Mouse (Mus musculus) G1E (cell line): ENCODE measurements around the gene Lrrc75a. TPM values are rescaled to one million over a fixed set of nuclear protein-coding genes. Genes with fewer than 3 reads are reported as not detected.

Experiments
- ATAC-seq: 2 replicates; pipeline ENCODE4 v1.8.0; 2016; ENCODE audit warnings: mild to moderate bottlenecking; ENCODE audit not compliant: insufficient number of reproducible peaks, poor library complexity, low FRiP score, severe bottlenecking; ENCODE audit errors: extremely low read depth
- DNase-seq: peaks from one replicate; pipeline ENCODE4 v3.0.0; 2012; ENCODE audit warnings: low spot score
- H3K27me3 ChIP-seq: 2 replicates; pipeline ENCODE4 v1.6.1; 2012; ENCODE audit warnings: mild to moderate bottlenecking, low read length, inconsistent platforms; ENCODE audit not compliant: insufficient read depth
- H3K36me3 ChIP-seq: replicated peaks from 2 replicates; pipeline ENCODE3; 2012; ENCODE audit warnings: mild to moderate bottlenecking, inconsistent platforms
- H3K4me1 ChIP-seq: 2 replicates; pipeline ENCODE4 v1.6.1; 2012; ENCODE audit warnings: low read depth, low read length, inconsistent platforms, mixed read lengths; ENCODE audit not compliant: insufficient read depth
- H3K4me3 ChIP-seq: 2 replicates; pipeline ENCODE4 v1.5.1; 2012; ENCODE audit warnings: low read depth, mild to moderate bottlenecking, inconsistent platforms, low read length, moderate library complexity, mixed read lengths
- H3K9me3 ChIP-seq: replicated peaks from 2 replicates; pipeline ENCODE4 v1.6.1; 2012; ENCODE audit warnings: inconsistent platforms
- CTCF ChIP-seq: IDR thresholded peaks from 2 replicates; pipeline ENCODE4 v1.5.1; 2012; ENCODE audit warnings: low read depth, low read length, inconsistent platforms, mixed read lengths
- GATA1 ChIP-seq: IDR thresholded peaks from 2 replicates; pipeline ENCODE4 v1.6.1; 2012; ENCODE audit warnings: borderline replicate concordance, low read length, inconsistent platforms, mixed read lengths
- GATA2 ChIP-seq: IDR thresholded peaks from 2 replicates; pipeline ENCODE4 v1.6.1; 2012; ENCODE audit warnings: low read depth, low read length, inconsistent platforms, borderline replicate concordance
- POLR2AphosphoS5 ChIP-seq: IDR thresholded peaks from 2 replicates; pipeline ENCODE4 v1.6.1; 2012; ENCODE audit warnings: low read depth, low read length, inconsistent platforms; ENCODE audit not compliant: insufficient replicate concordance
- TAL1 ChIP-seq: conservative IDR thresholded peaks from 2 replicates; pipeline ENCODE4 v1.6.1; 2012; ENCODE audit warnings: low read depth, low read length, inconsistent platforms, mixed read lengths
- polyA plus RNA-seq: library from polyadenylated mRNA; stranded (reverse); fragments of >175 nt; gene quantifications from 2 replicates; pipeline ENCODE4 v1.2.3, GENCODE M21; 2012
- total RNA-seq, 2 experiments: library from RNA; stranded (forward) in 1 of 2; stranded (reverse) in 1 of 2; fragments of 200-1000 nt in 1 of 2; fragments of >200 nt in 1 of 2; fragmentation: Nextera tagmentation in 1 of 2; gene quantifications; 2 replicates each; pipeline ENCODE4 v1.2.3; 2014 to 2017

The Lrrc75a gene
- total and polyA plus RNA-seq, 3 experiments = 0.27 to 1.7 (median 0.30) TPM

GRCm38 (mm10) chr11:62560463-62561016, 87.8 kb downstream of the Lrrc75a start:
- H3K4me1 ChIP-seq = peaks cover 31% of the 10 kb centered on the region
- ATAC-seq = no peak
- DNase-seq = no peak
- H3K4me3 ChIP-seq = no peak overlapping the region
- peaks cover 3% of the 10 kb centered on the region for H3K36me3 ChIP-seq
- no peak for TF ChIP-seq CTCF
- no peak for TF ChIP-seq POLR2AphosphoS5
- TF ChIP-seq GATA1 = no peak
- TF ChIP-seq TAL1 = no peak
- no peak for TF ChIP-seq GATA2
- peaks cover 3% of the 10 kb centered on the region for H3K9me3 ChIP-seq
- H3K27me3 ChIP-seq = peaks cover 3% of the 10 kb centered on the region; the same call in 1 of the 2 replicates

- H3K4me1 ChIP-seq = peaks cover 46% of the 10 kb centered on the region
- peak overlapping the region; percentile 50; the same call in 1 of the 2 replicates for H3K4me3 ChIP-seq
- TF ChIP-seq POLR2AphosphoS5 (no peak), GATA1 (no peak)
- ATAC-seq = no peak
- H3K27me3 ChIP-seq = peaks cover 3% of the 10 kb centered on the region; the same call in 1 of the 2 replicates
- peaks cover 3% of the 10 kb centered on the region for H3K9me3 ChIP-seq
- DNase-seq = no peak
- H3K36me3 ChIP-seq = peaks cover 16% of the 10 kb centered on the region
Observed at GRCm38 (mm10) chr11:62558961-62559646, 89.2 kb downstream of the Lrrc75a start.

- DNase-seq (no peak), ATAC-seq (no peak)
- H3K27me3 ChIP-seq = peaks cover 3% of the 10 kb centered on the region; the same call in 1 of the 2 replicates
- peaks cover 3% of the 10 kb centered on the region for H3K9me3 ChIP-seq
- TF ChIP-seq POLR2AphosphoS5 (no peak), TAL1 (no peak)
- peaks cover 26% of the 10 kb centered on the region for H3K36me3 ChIP-seq
- H3K4me1 ChIP-seq = peaks cover 42% of the 10 kb centered on the region
- no peak overlapping the region for H3K4me3 ChIP-seq
Observed at GRCm38 (mm10) chr11:62558152-62558551, 90.2 kb downstream of the Lrrc75a start.

- ATAC-seq (no peak), DNase-seq (no peak)
- peaks cover 3% of the 10 kb centered on the region; the same call in 1 of the 2 replicates for H3K27me3 ChIP-seq
- peaks cover 42% of the 10 kb centered on the region for H3K4me1 ChIP-seq
- H3K9me3 ChIP-seq = peaks cover 3% of the 10 kb centered on the region
- H3K36me3 ChIP-seq = peaks cover 27% of the 10 kb centered on the region
- no peak for TF ChIP-seq POLR2AphosphoS5
- H3K4me3 ChIP-seq = no peak overlapping the region
Observed at GRCm38 (mm10) chr11:62557205-62557604, 91.1 kb downstream of the Lrrc75a start.

GRCm38 (mm10) chr11:62555896-62556412, 92.4 kb downstream of the Lrrc75a start:
- peaks cover 3% of the 10 kb centered on the region for H3K9me3 ChIP-seq
- DNase-seq (no peak), ATAC-seq (no peak)
- peaks cover 42% of the 10 kb centered on the region for H3K4me1 ChIP-seq
- TF ChIP-seq GATA1 (no peak), CTCF (no peak), POLR2AphosphoS5 (no peak), GATA2 (no peak), TAL1 (no peak)
- peaks cover 3% of the 10 kb centered on the region; the same call in 1 of the 2 replicates for H3K27me3 ChIP-seq
- no peak overlapping the region for H3K4me3 ChIP-seq
- H3K36me3 ChIP-seq = peaks cover 27% of the 10 kb centered on the region

GRCm38 (mm10) chr11:62554934-62555517, 93.3 kb downstream of the Lrrc75a start:
- Histone ChIP-seq H3K9me3 (no peaks in the 10 kb centered on the region), H3K4me1 (peaks cover 43% of the 10 kb centered on the region), H3K4me3 (no peak overlapping the region; the same call in 1 of the 2 replicates), H3K36me3 (peaks cover 27% of the 10 kb centered on the region), H3K27me3 (no peaks in the 10 kb centered on the region)
- ATAC-seq (no peak), DNase-seq (no peak)
- TF ChIP-seq TAL1 = no peak
- no peak for TF ChIP-seq GATA1
- no peak for TF ChIP-seq GATA2
- TF ChIP-seq CTCF = no peak

Other genes with a start within 250 kb of the Lrrc75a start
- 32.9 TPM in 2 replicates for gene Pigl, start 190.1 kb downstream of the Lrrc75a start, total RNA-seq (2014; fragmentation: Nextera tagmentation)
- 4.8 and 5.3 TPM in 2 replicates for gene Pigl, start 190.1 kb downstream of the Lrrc75a start, total RNA-seq (2017)
- gene Pigl, start 190.1 kb downstream of the Lrrc75a start, polyA plus RNA-seq = 2.8 and 2.9 TPM in 2 replicates
- 629 and 697 TPM in 2 replicates for gene Ncor1, start 190.0 kb downstream of the Lrrc75a start, total RNA-seq (2014; fragmentation: Nextera tagmentation)
- 167 and 214 TPM in 2 replicates for gene Ncor1, start 190.0 kb downstream of the Lrrc75a start, total RNA-seq (2017)
- 69.9 and 77.2 TPM in 2 replicates for gene Ncor1, start 190.0 kb downstream of the Lrrc75a start, polyA plus RNA-seq
- gene Cenpv, start 109.3 kb downstream of the Lrrc75a start, total RNA-seq (2014; fragmentation: Nextera tagmentation) = 111 and 131 TPM in 2 replicates
- 67.5 and 81.9 TPM in 2 replicates for gene Cenpv, start 109.3 kb downstream of the Lrrc75a start, total RNA-seq (2017)
- 191 and 202 TPM in 2 replicates for gene Cenpv, start 109.3 kb downstream of the Lrrc75a start, polyA plus RNA-seq
- 814 and 964 TPM in 2 replicates for gene Ubb, start 97.4 kb downstream of the Lrrc75a start, total RNA-seq (2014; fragmentation: Nextera tagmentation)
- gene Ubb, start 97.4 kb downstream of the Lrrc75a start, total RNA-seq (2017) = 1,083 and 1,103 TPM in 2 replicates
- 1,429 and 2,208 TPM in 2 replicates for gene Ubb, start 97.4 kb downstream of the Lrrc75a start, polyA plus RNA-seq
- 50.2 and 67.3 TPM in 2 replicates for gene Trpv2, start 74.0 kb downstream of the Lrrc75a start, total RNA-seq (2014; fragmentation: Nextera tagmentation)
- 48.4 and 49.9 TPM in 2 replicates for gene Trpv2, start 74.0 kb downstream of the Lrrc75a start, total RNA-seq (2017)
- 17.4 and 22.5 TPM in 2 replicates for gene Trpv2, start 74.0 kb downstream of the Lrrc75a start, polyA plus RNA-seq
- 14.8 and 24.3 TPM in 2 replicates for gene Mmgt2, start 141 bp upstream of the Lrrc75a start, total RNA-seq (2014; fragmentation: Nextera tagmentation)
- gene Mmgt2, start 141 bp upstream of the Lrrc75a start, total RNA-seq (2017) = 6.3 and 7.9 TPM in 2 replicates
- gene Mmgt2, start 141 bp upstream of the Lrrc75a start, polyA plus RNA-seq = 5.5 and 8.2 TPM in 2 replicates
- not detected in 2 replicates for gene Zfp287, start 83.4 kb upstream of the Lrrc75a start, total RNA-seq (2014; fragmentation: Nextera tagmentation)
- 0.17 and 0.22 TPM in 2 replicates for gene Zfp287, start 83.4 kb upstream of the Lrrc75a start, total RNA-seq (2017)
- not detected in 2 replicates for gene Zfp287, start 83.4 kb upstream of the Lrrc75a start, polyA plus RNA-seq
- not detected in 2 replicates for gene Gm10428, start 104.6 kb upstream of the Lrrc75a start, total RNA-seq (2014; fragmentation: Nextera tagmentation)
- not detected in 2 replicates for gene Gm10428, start 104.6 kb upstream of the Lrrc75a start, total RNA-seq (2017)
- gene Gm10428, start 104.6 kb upstream of the Lrrc75a start, polyA plus RNA-seq = not detected in 2 replicates
- gene Zfp286, start 140.9 kb upstream of the Lrrc75a start, total RNA-seq (2014; fragmentation: Nextera tagmentation) = not detected in 2 replicates
- 1.1 and 1.6 TPM in 2 replicates for gene Zfp286, start 140.9 kb upstream of the Lrrc75a start, total RNA-seq (2017)
- not detected in 2 replicates for gene Zfp286, start 140.9 kb upstream of the Lrrc75a start, polyA plus RNA-seq
- gene Trim16, start 171.7 kb upstream of the Lrrc75a start, total RNA-seq (2014; fragmentation: Nextera tagmentation) = not detected in 2 replicates
- gene Trim16, start 171.7 kb upstream of the Lrrc75a start, total RNA-seq (2017) = 0.05 TPM in 1 of 2 replicates, not detected in the other
- not detected in 2 replicates for gene Trim16, start 171.7 kb upstream of the Lrrc75a start, polyA plus RNA-seq
- gene Fbxw10, start 198.5 kb upstream of the Lrrc75a start, total RNA-seq (2014; fragmentation: Nextera tagmentation) = not detected in 2 replicates
- 0.17 and 0.55 TPM in 2 replicates for gene Fbxw10, start 198.5 kb upstream of the Lrrc75a start, total RNA-seq (2017)
- not detected in 2 replicates for gene Fbxw10, start 198.5 kb upstream of the Lrrc75a start, polyA plus RNA-seq
- gene Tvp23b, start 230.9 kb upstream of the Lrrc75a start, total RNA-seq (2014; fragmentation: Nextera tagmentation) = 24.8 and 33.0 TPM in 2 replicates
- 46.5 and 53.7 TPM in 2 replicates for gene Tvp23b, start 230.9 kb upstream of the Lrrc75a start, total RNA-seq (2017)
- 1.9 and 3.3 TPM in 2 replicates for gene Tvp23b, start 230.9 kb upstream of the Lrrc75a start, polyA plus RNA-seq